Mouse (Mus musculus) ES-Bruce4 (cell line): ENCODE results near the gene 4930412O13Rik. TPM values are rescaled to one million over a fixed set of nuclear protein-coding genes. Genes with fewer than 3 reads are reported as not detected.
A peak's percentile ranks its signal among the peaks of the same experiment; 100 is the strongest.

Experiments used
- H3K27ac ChIP-seq: 2 replicates; pipeline ENCODE4 v1.5.1; 2012; ENCODE audit warnings: low read length, inconsistent platforms; ENCODE audit not compliant: insufficient read depth
- H3K27me3 ChIP-seq: 2 replicates; pipeline ENCODE4 v1.6.1; 2012; ENCODE audit warnings: mild to moderate bottlenecking, low read length, inconsistent platforms; ENCODE audit not compliant: control insufficient read depth, poor library complexity, insufficient read depth, severe bottlenecking
- H3K36me3 ChIP-seq: 2 replicates; pipeline ENCODE4 v1.6.1; 2012; ENCODE audit warnings: inconsistent platforms, mild to moderate bottlenecking, low read length, moderate library complexity; ENCODE audit not compliant: control insufficient read depth, poor library complexity, insufficient read depth, severe bottlenecking
- H3K4me1 ChIP-seq: one replicate; pipeline ENCODE4 v1.8.1; 2011; ENCODE audit warnings: low read length; ENCODE audit not compliant: control insufficient read depth, insufficient read depth
- H3K4me3 ChIP-seq: 2 replicates; pipeline ENCODE4 v1.5.1; 2011; ENCODE audit warnings: low read depth, mild to moderate bottlenecking, low read length
- H3K9ac ChIP-seq: 2 replicates; pipeline ENCODE4 v1.6.1; 2012; ENCODE audit warnings: low read depth, mild to moderate bottlenecking, inconsistent platforms; ENCODE audit not compliant: poor library complexity, severe bottlenecking
- H3K9me3 ChIP-seq: replicated peaks from 2 replicates; pipeline ENCODE4 v1.6.1; 2012; ENCODE audit warnings: mild to moderate bottlenecking, low read length, inconsistent platforms; ENCODE audit not compliant: control insufficient read depth, poor library complexity, insufficient read depth, severe bottlenecking
- CTCF ChIP-seq: IDR thresholded peaks from one replicate; pipeline ENCODE4 v1.8.1; 2011; ENCODE audit warnings: low read depth, low read length
- EP300 ChIP-seq: IDR thresholded peaks from 2 replicates; pipeline ENCODE4 v1.6.1; 2011; ENCODE audit warnings: low read depth, low read length; ENCODE audit not compliant: insufficient read depth
- POLR2A ChIP-seq: IDR thresholded peaks from one replicate; pipeline ENCODE4 v1.8.1; 2011; ENCODE audit warnings: low read length; ENCODE audit not compliant: insufficient read depth
- polyA plus RNA-seq: library from polyadenylated mRNA; stranded (reverse); fragments of >200 nt; gene quantifications from 2 replicates; pipeline ENCODE4 v1.2.4, GENCODE M21; 2011; ENCODE audit warnings: low read depth; ENCODE audit not compliant: missing spikeins, insufficient read depth, insufficient read length

Gene 4930412O13Rik
- polyA plus RNA-seq, 1 experiment, result not detected

DNA sequence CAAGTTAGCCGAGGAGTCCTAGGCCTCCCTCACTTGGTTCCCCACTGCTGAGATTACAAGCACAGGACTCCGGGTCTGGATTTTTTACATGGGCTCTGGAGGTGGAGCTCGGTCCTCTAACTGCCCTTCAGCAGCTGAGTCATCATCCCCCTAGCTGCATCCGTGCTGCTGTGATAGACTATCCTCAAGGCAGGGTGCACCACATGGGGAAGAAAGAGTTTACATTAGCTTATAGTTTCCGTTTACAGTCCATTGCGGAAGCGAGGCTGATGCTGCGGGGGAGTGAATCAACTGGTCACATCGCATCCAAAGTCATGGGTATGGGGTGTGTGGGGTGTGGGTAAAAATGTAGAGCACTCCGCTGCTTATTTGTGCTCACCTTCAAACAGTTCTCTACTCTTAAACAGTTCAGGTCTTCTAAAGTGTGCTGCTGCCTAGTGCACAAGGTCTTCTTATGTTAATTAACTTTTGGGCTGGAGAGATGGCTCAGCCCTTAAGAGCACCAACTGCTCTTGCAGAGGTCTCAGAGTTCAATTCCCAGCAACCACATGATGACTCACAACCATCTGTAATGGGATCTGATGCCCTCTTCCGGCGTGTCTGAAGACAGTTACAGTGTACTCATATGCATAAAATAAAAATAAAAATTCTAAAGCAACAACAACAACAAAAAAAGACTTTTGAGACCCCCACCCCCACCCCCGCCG, 23.0 kb downstream of the 4930412O13Rik start:
- H3K27ac ChIP-seq, result no peak overlapping the region
- H3K4me1 ChIP-seq, result peaks cover 1% of the 10 kb centered on the region
- H3K36me3 ChIP-seq, result no peaks in the 10 kb centered on the region
- no peaks in the 10 kb centered on the region for H3K27me3 ChIP-seq
- TF ChIP-seq EP300 (0 out of 2 replicates have a peak, but pooled peaks have one; percentile 4), POLR2A (no peak)
- H3K9ac ChIP-seq, result no peak overlapping the region
- no peak overlapping the region for H3K4me3 ChIP-seq
- no peaks in the 10 kb centered on the region for H3K9me3 ChIP-seq

DNA sequence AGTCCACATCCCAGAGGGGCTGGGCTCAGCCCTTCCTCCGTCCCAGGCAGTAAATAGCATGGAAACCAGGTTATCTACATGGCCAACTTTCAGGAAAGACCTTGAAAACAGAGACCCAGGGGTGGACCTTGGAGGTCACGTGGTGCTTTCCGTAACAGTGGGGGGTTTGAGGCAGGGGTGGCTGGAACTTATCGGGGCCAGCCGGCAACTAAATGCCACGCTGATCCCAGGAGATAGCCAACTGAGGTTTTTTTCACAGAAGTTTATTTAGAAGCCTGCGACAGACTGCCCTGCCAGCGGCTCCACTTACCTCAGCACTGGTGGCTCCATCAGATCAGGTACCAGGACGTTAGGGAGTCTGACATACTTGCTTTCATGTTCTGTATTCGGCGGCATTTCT, 24.9 kb downstream of the 4930412O13Rik start:
- Histone ChIP-seq H3K27me3 (no peaks in the 10 kb centered on the region), H3K36me3 (no peaks in the 10 kb centered on the region), H3K9ac (no peak overlapping the region), H3K4me1 (peaks cover 1% of the 10 kb centered on the region), H3K27ac (no peak overlapping the region), H3K9me3 (no peaks in the 10 kb centered on the region), H3K4me3 (no peak overlapping the region)
- no peak for TF ChIP-seq CTCF
- TF ChIP-seq EP300, result no peak

DNA sequence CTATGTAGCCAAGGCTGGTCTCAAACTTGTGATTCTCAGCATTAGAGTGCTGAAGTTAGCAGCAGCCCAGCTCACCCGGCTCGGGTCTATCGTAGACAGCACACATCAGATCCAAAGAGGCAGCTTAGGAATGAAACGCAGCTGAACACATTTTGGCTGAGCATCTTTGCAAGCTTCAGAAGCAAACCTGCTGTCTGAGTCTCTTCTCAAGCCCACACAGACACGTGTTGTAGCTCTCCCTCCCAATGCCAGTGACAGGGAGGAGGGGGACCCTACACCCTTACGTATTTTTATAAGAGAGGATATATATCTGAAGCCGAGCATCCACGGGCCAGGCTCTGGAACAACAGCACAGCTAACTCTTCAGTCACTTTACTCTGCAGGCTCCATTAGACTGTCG, 36.5 kb downstream of the 4930412O13Rik start:
- H3K9me3 ChIP-seq, result no peaks in the 10 kb centered on the region
- no peak overlapping the region for H3K4me3 ChIP-seq
- no peak overlapping the region for H3K27ac ChIP-seq
- no peak overlapping the region for H3K9ac ChIP-seq
- H3K27me3 ChIP-seq, result no peaks in the 10 kb centered on the region
- no peaks in the 10 kb centered on the region for H3K4me1 ChIP-seq
- H3K36me3 ChIP-seq, result peaks cover 2% of the 10 kb centered on the region; the same call in 1 of the 2 replicates
- TF ChIP-seq CTCF (no peak), POLR2A (no peak), EP300 (no peak)

DNA sequence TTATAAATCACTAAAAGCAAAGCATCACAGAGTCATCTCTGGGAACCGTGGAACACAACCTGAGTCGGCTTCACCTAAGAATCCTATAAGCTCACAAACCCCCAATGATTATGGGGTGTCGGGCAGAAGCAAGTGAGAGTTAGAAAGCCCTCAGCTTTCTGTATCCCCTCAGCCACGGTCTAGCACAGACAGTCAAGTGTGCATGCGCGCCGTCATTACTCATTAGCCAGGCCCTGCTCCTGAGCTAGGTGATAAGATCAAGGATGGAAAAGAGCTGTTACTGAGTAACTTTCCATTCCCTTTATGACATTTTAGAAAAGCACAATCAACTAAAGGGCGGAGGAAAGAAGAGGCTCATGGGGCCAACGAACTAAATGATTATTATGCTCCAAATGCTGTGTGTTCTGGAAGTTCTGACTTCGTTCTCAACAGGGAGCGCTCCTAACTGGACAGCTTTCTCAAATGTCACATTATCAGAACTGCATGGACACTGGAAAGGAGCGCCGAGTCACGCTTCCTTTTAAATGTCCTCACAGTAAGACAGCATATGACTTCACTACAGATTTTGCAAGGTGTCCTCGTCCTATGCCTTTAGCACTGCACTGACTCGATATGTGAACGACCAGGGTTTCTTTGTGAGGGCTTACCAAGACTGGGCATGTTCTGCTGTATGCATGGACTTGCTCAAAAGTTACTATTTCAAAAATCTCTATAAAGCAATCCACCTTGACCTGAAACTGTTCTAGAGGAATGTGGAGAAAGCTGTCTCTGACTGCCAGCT, 37.8 kb downstream of the 4930412O13Rik start:
- Histone ChIP-seq H3K4me3 (no peak overlapping the region), H3K9me3 (no peaks in the 10 kb centered on the region), H3K4me1 (no peaks in the 10 kb centered on the region), H3K36me3 (peaks cover 2% of the 10 kb centered on the region; the same call in 1 of the 2 replicates), H3K27ac (no peak overlapping the region), H3K9ac (no peak overlapping the region), H3K27me3 (no peaks in the 10 kb centered on the region)
- TF ChIP-seq CTCF (no peak), EP300 (no peak), POLR2A (no peak)

DNA sequence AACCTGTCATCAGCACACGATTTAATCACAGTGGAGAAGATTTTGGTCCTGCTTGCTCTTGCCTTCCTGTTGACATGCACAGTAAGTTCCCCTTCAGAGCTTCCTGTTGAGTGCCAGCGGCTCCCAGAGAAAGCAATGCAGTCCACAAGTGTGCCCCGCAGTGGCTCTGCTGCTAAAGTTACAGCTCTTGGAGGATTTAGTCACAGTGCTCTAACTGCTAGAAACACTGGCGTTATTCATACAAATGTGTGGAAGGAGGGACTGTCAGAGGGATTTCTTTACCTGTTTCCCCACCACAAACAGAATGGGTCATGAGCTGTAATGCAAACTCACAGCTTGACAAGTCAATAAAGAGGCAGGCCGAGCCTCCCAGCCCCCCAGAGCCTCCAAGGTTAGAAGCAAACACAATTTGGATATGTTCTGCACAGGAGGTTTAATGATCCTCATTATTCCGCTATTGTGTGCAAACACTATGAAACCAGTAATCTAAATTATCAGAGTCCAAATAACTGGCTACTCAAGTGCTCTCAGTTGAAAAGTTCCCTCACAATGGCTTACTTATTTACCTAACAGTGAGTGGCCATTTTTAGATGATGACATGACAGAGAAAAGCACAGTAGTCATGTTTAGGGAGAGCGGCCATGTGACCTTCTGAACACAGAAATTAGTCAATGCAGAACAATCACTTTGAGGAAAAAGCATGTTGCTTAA, 45.3 kb downstream of the 4930412O13Rik start:
- Histone ChIP-seq H3K4me3 (no peak overlapping the region), H3K9me3 (no peaks in the 10 kb centered on the region), H3K27me3 (no peaks in the 10 kb centered on the region), H3K9ac (no peak overlapping the region), H3K4me1 (no peaks in the 10 kb centered on the region), H3K27ac (no peak overlapping the region), H3K36me3 (no peaks in the 10 kb centered on the region)
- TF ChIP-seq EP300 (no peak), POLR2A (no peak), CTCF (no peak)

DNA sequence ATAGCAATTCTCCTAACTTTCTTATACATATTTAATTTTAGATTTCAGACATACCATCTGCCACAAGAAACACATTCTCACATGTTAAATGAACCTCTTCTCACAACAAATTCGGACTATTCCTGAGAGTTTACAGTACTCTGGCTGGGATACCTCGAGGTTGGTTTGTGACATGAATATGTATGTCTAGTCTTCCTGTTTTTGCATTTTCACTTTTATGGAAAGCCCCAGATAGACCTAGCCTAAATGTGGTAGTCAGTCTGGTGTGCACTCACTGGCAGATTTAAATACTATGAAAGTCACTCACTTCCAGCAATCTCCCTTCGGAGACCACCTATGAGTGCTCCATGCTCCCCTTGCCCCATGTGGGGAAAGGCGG, 45.8 kb downstream of the 4930412O13Rik start:
- Histone ChIP-seq H3K9me3 (no peaks in the 10 kb centered on the region), H3K27ac (no peak overlapping the region), H3K4me1 (no peaks in the 10 kb centered on the region), H3K36me3 (no peaks in the 10 kb centered on the region), H3K4me3 (no peak overlapping the region), H3K9ac (no peak overlapping the region), H3K27me3 (no peaks in the 10 kb centered on the region)
- TF ChIP-seq POLR2A (no peak), EP300 (no peak), CTCF (no peak)

Other genes with a start within 250 kb of the 4930412O13Rik start
- gene 9230102O04Rik, start 8.3 kb downstream of the 4930412O13Rik start, polyA plus RNA-seq, result not detected in 2 replicates
- gene Gata3, start 8.8 kb downstream of the 4930412O13Rik start, polyA plus RNA-seq, result 5.5 and 6.1 TPM in 2 replicates
- 15.1 and 15.5 TPM in 2 replicates for gene Taf3, start 167.3 kb downstream of the 4930412O13Rik start, polyA plus RNA-seq
- gene Atp5c1, start 199.3 kb downstream of the 4930412O13Rik start, polyA plus RNA-seq, result 435 and 452 TPM in 2 replicates
- gene Kin, start 199.3 kb downstream of the 4930412O13Rik start, polyA plus RNA-seq, result 26.0 and 29.6 TPM in 2 replicates